Mouse (Mus musculus): ENCODE measurements around the gene Npas2. TPM values are rescaled to one million over a fixed set of nuclear protein-coding genes. Genes with fewer than 3 reads are reported as not detected.

Npas2 gene
- total RNA-seq, 2 experiments from 2014 or later, result 7.4 to 7.5 TPM

DNA sequence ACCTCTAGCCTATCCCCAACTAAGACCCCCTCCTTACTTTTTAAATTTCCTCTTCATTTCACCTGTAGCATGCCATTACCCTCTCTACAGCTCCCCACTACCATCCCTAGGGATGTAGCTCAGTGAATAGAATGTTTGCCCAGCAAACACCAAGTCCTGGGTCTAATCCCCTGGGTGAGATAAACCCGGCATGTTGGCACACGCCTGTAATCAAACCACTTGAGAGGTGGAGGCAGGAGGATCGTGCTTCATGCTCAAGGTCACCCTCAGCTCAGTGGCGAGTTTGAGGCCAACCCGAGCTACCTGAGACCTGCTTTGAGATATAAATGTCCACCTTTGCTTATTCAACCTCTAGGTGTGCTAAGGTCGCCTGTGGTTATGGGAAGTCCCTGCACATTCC is 19.5 kb downstream of the Npas2 start:
- DNase-seq (ENCODE audit: low spot score in 2 of 2), result no peak

DNA sequence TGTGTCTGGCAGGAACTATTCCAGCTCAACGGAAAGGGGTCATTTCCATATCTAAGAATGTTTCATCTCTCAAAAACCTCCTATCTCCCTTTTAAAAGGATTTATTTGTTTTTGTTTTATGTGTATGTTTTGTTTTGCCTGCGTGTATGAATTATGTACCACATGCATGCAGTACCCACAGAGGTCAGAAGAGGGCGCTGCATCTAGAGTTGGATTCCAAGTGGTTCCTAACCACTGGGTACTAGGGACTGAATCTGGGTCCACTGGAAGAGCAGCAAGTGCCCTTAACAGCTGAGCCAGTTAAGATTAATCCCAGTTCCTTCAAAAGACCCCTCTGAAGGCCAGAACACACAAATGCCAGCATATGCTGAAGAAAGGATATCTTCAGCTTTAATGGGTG is 24.1 kb downstream of the Npas2 start:
- DNase-seq (ENCODE audit: low spot score in 2 of 2), result no peak

DNA sequence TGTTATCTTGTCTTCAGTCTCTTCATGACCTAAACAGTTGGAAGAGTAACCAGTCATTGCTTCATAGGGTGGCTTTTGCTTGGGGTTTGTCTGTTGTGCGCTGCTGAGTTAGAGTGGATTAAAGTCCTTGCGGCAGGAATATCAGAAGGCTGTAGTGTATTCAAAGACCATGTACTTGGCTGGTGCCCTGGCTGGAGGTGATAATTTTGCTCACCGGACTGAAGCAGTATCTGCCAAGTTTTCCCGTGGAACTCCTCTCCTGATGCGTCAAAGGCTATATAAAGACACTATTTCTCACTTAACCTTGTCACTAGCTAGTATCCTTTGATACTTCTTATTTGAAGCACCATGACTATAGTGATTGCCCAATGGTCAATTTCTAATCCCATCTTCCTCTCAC is 34.9 kb downstream of the Npas2 start:
- DNase-seq (ENCODE audit: low spot score in 2 of 2), result no peak

DNA sequence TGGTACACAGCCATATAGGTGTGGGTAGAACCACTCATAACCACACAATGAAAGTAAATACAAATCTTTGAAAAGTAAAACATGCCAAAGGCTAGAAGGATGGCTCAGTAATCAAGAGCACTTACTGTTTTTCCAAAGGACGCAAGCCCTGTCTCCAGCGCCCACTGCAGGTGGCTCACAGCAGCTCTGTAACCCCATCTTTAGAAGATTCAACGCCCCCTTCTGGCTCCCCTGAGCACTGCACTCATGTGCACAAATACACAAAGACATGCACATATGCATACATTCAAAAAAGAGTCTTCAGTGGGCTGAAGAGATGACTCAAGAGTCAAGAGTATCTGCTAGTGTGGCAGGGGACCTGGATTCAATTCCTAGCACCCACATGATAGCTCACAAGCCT is 36.5 kb downstream of the Npas2 start:
- no peak for DNase-seq (ENCODE audit: low spot score in 2 of 2)

DNA sequence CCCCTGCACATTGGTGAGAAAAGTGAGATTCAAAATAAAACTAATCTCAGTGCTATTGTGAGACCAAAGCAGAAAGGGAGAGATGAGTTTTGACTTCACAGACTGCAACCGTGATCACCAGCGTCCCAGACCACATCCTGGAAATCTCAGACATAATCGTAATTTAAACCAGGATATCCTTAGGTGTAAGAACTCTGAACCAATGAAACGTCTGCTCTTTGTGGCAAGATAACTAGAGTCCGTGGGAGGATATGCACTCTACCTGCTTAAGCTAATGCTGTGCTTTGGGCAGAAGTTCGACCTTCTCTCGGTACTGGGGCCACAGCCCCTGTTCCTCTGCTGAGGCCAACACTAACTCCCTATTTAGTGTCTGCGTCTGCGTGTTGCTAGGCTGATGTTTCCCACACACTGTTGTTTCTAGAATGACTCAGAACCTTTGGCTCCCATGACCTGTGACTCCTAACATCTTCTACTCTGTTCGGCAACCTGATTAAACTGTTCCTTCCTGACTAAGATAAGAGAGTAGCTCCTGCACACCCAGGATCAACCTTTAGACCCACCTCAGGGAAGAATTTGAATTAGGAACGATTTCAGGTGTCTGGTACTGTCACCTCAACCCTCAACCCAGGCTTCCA is 41.4 kb downstream of the Npas2 start:
- DNase-seq (ENCODE audit: low spot score in 2 of 2), result no peak

DNA sequence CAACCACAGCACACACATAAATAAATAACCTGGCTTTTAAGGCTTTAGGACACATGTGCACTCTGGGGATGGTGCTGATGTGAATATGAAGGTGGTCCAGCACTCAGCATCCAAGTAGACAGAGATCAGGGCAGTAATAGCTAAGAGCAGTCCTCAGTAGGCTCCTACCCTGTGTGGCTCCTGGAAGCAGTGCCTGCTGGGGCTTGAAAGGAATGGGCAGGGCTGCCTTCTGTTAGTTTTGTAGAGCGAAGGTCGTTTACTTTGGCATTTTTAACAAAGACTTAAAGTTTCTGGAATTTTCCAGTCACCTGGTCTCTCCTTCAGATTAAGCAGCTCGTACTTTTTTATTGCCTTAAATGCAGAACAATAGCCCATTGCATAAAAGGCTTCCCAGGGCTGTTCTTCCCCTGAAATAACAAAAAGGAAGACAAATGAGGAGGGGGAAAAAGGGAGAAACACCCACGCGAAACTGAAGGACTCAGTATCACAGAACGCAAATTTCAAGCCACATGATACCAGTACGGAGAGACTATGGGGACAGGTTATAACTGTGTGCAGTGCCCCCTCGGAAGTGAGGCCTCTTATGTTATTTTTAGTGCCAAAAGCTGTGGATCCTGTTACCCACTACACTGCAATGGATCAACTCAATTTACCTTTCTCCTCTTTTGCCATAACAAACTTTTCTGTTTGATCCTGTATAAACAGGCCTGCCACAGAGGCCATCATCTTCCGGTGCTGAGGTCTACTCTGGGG is 44.1 kb downstream of the Npas2 start:
- no peak for DNase-seq (ENCODE audit: low spot score in 2 of 2)

DNA sequence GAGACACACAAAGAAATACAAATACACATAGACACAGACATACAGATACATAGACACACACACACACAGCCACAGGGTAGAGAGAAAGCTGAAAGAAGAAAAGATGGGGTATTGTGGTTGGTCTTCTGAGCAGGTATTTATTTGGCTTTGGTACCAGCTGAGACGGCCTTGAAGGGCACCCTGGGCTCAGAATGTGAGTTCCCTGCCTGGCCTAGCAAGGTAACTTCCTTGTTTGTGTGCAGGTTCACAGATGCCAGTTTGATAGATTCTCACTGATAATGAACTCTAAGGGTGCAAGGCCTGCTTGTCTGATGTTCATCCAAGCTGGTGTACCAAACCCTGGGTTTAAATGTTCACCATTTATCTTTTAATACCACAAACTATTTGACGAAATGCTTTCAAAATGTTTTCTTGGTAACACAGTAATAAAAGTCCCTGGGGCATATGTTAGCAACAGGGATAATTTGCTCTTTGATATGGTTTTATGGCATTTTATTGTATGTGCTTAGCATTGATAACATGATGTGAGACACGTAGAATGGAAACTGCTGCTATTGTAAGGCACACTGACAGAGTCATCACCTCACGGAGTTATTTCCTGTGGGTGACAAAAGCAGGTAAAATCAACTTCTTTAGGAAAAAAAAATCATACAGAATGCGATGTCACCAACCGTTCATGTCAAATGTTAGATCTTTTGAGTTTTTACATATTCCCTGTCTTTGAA is 47.5 kb downstream of the Npas2 start:
- no peak for DNase-seq (ENCODE audit: low spot score in 2 of 2)

DNA sequence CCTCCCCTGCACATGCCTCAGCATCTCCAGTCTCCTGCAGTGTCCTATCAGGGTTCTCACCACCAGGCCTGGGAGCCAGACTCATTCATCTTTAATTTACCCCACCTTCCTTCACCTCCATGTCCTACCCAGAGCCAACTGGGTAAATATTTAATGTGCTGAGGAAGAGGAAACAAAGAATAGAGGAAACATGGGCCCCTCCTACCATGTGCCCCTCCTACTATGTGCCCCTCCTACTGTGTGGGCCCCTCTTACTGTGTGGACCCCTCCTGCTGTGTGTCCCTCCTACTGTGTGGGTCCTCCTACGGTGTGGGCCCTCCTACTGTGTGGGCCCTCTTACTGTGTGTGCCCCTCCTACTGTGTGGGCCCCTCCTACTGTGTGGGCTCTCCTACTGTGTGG is 51.2 kb downstream of the Npas2 start:
- DNase-seq (ENCODE audit: low spot score in 2 of 2), result no peak

DNA sequence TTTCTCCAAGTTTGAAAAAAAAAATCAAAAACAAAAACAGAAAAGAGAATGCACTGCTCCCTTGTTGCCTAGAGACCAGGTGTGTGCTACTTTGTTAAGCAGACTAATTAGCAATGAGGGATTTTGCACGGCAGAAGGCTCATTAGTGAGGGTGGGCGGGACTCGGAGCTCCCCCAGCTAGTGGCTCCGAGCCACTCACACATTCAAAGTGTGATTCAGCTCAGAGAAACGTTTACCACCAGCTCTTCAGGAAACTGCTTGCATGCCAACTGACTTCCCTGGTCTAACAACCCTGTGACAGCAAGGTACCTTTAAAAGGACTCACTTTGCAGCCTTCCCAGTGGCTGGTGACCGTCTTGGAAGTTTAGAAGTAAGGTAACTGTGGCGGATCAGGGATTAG is 58.1 kb downstream of the Npas2 start:
- DNase-seq (ENCODE audit: low spot score in 2 of 2), result no peak

DNA sequence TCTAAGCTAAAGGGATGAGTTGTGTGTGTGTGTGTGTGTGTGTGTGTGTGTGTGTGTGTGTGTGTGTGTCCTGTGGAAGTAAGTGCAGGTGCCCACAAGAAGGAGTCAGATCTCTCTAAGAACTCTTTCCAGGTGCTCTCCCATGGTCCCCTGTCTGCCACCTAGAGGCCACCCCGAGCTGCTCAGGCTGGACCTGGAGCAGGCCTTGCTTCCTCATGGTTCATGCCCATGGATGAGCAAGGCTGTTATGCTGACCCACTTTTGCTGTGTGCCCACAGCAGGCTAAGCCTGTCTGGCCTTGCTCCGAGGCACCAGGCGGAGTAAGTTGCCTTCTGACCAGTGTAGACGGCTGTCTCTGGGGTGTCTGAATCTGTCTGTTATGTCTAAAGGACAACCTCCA is 60.2 kb downstream of the Npas2 start:
- no peak for DNase-seq (ENCODE audit: low spot score in 2 of 2)

DNA sequence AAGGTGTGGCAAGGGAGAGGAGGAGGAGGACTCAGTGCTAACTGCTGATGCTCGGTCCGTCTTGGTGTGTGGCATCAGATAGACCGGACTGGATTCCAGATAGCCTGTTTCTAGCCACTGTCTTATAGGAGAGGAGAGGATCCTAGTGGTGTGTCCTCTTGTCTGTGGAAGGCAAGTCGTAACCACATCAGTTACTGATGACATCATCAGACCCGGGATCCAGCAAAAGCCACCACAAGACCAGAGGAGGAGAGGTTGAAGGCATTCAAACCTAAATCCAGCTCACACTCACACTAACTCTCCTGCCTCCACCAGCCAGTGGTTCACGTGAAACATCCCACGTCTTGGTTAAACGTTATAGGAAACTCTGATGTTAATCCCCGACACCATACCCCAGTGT is 62.5 kb downstream of the Npas2 start:
- DNase-seq (ENCODE audit: low spot score in 2 of 2), result no peak

DNA sequence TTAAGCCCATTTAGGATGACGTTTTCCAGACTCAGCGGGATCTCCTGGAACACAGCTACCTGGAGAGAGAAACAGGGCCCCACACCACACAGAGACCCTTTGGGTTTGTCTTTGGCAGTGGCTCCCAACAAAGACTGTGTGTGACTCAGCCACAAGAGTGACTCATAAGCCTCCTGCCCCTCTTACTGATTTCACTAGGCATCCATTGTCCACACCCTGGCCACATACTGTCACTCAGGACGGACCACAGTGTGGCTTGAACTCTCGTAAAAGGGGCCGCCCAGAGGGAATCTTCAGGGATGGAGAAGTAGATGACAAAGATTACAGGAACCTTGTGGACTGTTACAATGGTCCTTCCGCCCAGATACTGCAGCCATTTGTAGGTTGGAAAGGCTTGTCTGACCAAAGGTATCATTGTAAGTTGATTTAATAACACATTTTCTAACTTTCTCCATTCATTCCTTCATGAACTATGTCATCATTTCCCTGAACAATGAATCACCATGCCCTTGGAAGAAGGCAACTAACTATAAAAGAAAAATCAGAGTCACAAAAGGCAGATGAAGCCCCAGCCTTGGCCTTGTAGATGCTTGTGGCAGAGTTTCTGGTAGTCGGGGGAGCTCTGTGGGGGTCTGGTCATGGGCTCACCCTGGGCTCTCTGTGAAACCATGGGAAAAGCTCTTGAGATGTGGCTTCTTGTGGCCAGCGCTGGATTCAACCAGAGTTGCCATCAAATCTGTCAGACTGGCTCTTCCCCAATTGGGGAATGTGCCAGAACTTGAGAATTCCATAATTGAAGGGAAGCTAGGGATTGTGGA is 63.2 kb downstream of the Npas2 start:
- peak in 1 of 2 experiments; percentile 52 for DNase-seq (ENCODE audit: low spot score in 2 of 2)

DNA sequence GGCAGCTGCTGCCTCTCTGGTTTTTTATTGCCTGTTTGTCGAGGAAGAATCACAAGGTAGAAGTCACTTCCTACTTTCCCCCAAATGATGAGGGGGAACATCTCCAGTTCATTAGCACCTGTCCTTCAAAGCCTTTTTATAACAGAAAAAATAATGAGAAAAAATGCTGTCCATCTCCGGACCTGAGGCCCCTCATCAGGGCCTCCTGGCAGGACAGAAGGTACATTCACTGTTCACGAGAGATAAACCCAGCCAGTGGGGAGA is 63.7 kb downstream of the Npas2 start:
- no peak for DNase-seq (ENCODE audit: low spot score in 2 of 2)

DNA sequence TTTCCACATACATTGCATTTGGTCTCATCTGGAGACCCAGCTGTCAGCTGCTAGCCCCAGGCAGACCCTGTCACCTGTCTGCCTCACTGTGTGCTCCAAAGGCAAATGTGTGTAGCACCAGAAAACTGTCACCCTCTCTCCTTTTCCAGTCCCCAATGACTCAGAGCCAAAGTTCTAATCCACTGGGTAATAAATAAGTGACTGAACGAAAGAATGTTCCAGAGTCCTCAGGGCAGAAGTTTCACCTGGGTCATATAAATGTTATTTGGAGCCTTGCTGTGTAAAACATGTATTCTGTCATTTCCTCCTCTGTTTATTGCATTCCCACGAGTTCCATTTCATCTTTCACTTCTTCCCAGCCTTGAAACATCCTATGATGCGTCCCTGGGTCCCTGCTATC is 66.1 kb downstream of the Npas2 start:
- DNase-seq (ENCODE audit: low spot score in 2 of 2), result no peak

DNA sequence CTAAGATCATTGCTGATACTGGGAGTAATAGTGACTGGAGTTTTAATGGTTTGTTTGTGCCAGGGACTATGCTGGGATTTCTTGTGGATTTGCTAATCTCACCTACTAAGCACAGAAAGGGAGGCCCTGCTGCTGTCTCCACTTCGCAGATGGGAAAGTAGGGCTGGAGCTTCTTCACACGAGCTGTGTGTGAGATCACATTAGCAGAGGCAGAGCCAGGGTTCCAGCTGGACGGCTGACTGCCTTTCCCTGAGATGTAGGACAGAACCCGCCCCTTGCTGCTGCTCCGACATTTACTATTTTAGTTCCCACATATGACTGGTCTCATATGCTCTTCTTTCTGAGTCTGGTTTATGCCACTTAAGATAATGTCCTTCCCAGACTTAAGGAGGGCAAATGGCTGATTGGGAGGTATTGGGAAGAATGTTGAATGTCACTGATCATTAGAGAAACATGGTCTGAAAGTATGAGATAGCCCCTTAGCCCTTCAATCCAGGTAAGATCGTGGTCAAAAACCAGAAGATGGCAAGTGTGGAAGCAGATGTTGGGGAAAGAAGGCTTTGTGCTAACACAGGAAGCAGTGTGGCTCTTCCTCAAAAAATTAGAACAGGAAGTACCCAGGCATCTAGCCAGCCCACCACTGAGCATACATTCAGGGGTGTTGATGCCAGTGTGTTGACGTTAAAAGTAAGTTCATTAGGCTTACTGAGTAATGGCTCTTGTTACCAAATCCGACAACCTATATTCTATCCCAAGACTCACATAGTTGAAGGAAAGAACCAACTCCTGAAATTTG is 66.8 kb downstream of the Npas2 start:
- no peak for DNase-seq (ENCODE audit: low spot score in 2 of 2)

DNA sequence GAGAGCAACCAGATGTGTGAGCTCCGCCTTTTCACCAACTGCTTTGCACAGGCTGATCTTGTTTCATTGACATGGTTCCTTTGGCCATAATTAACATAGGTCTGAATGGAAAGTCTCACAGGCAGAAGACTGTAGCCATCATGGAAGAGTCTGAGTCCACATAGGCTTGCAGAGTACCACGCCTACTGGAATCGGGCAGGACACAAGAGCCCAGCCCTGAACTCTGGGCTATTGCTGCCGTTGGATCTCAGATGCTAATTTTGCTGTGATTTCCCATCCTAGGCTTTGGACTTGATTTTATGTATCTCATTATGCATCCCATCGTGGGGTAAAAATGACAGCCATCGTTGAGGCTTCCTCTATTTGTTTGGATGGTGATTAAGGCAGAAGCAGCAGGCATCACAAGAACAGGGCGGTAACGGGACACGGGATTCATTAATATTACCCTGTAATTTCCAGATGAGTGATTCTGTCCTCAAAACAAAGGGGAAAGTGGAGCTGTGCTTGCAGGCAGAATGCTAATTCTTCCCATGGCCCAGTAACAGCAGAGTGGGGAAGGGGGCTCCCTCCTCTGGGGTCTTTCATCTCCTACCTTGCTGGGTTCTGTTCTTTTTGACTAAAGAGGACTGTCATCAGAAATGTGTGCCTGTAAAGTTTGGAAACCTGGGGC is 73.4 kb downstream of the Npas2 start:
- DNase-seq (ENCODE audit: low spot score in 2 of 2), result no peak

DNA sequence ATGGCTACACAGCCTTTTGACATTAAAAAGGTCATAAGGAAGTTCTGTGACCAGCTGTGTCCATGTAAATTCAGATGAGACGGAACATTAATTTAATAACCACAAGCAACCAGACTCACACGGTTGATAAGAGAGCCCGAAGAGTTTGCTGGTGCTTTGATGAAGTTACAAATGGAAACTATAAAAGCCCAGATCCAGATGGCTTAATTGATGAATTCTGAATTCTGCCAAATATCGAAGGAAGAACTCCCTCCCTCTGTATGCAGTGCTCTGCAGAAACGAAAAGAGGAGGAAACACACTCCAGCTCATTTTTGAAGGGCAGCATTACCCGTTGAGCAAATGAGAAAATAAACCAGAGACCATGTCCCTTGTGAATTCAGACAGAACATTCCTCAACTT is 79.4 kb downstream of the Npas2 start:
- DNase-seq (ENCODE audit: low spot score in 2 of 2), result no peak

DNA sequence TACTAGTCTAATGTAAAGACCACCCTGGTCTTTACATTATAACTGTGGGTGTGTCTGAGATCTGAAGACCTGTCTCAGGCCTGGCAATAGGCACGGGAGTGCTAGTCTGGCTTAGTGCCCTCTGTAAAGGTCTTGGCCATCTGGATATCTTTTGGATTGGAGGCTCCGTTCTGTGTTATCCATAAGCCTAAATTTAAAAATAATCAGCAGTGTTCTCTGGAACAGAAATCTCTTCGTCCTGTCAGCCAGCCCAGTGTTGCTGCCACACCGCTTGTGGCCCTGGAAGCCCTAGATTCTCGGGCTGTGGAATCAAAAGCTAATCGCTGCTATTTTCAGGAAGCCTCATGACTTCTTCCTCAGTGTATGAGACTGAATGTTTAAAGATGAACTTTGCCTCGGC is 86.9 kb downstream of the Npas2 start:
- no peak for DNase-seq (ENCODE audit: low spot score in 2 of 2)

DNA sequence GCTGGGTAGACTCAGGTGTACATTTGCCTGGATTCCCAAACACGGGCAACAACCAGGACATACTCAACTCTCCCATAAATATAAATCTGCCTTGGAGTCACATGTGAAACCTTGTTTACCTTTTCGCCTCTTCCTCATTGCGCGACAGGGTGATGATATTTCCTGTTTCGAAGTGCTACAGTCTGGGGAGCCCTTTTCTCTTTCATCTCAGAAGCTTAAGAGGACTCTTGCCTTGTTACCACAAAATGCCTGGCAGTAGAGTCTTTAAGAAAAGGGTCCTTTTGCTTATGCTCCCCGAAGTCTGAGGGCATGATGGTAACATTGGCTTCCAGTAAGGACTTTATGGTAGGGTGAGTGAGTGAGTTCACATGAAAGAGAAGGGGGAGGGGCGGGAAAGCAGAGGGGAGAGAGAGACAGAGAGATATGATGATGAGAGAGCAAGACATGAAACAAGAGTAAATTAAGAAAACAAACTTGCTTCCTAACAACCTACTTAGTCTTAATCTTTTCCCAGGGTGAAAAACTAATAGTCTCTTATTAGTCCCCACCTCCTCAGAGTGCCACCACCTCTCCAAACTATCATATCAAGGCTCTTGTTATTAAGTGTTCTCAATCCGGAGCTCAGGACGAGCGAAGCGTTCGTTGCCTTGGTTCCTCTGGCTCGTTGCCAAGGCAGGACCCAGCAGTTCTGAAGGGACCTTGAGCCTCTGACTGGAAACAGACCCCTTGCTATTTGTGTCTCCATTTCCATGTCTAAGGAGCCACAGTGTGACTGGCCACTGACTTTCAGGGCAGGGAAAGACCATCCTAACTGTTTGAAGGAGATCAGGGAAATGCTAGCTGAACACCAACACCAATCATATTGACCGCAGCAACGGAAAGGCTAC is 87.7 kb downstream of the Npas2 start:
- no peak for DNase-seq (ENCODE audit: low spot score in 2 of 2)

DNA sequence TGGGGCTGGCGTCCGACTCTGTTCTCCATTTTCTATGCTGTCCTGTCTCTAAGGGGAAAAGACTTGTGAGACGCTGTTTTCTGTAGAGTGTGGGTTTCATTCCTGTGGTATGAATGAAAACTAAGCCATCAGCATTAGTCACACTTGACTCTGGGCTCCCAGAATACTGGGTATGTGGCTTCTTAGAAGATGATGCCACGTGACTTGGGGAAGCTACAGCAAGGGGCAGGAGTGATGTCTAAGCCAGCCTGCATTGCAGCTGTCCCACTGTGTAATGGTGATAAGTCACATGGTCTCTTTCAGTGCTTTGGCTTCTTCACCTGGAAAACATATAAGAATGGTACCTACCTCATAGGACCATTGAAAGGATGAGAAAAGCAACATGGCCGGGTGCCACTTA is 88.4 kb downstream of the Npas2 start:
- DNase-seq (ENCODE audit: low spot score in 2 of 2), result no peak

Measured in gastrocnemius, postnatal 4 days (tissue).